Mouse (Mus musculus): ENCODE results near the gene Stard13.

- no peak for TF ChIP-seq CTCF (IDR thresholded peaks at IDR 0.05; ENCODE audit: insufficient read depth, low read depth, low read length)
- TF ChIP-seq POLR2A (IDR thresholded peaks at IDR 0.05; ENCODE audit: insufficient read depth, low read depth, low read length), result no peak
Measured at GRCm38 (mm10) chr5:151232576-151233299, 898 bp downstream of the Stard13 start.
